Mouse (Mus musculus): ENCODE results near the gene Clspn. TPM values are rescaled to one million over a fixed set of nuclear protein-coding genes. Genes with fewer than 3 reads are reported as not detected.

Clspn gene
- total RNA-seq, 2 experiments from 2014 or later: 0.79 to 1.1 TPM

GRCm38 (mm10) chr4:126553105-126553504, 3.6 kb upstream of the Clspn start:
- intact Hi-C loops (cut with DNase I): loop anchor here (10.0 kb wide), 2 partner anchors 292 to 762 kb away; partner anchors contain the start of gene Gja4
- DNase-seq (ENCODE audit: low spot score in 2 of 2): peak; percentile 18 to 49

GRCm38 (mm10) chr4:126553685-126554084, 3.0 kb upstream of the Clspn start:
- intact Hi-C loops (cut with DNase I): loop anchor here (10.0 kb wide), 2 partner anchors 291 to 761 kb away; partner anchors contain the start of gene Gja4
- DNase-seq (ENCODE audit: low spot score in 2 of 2): no peak

GRCm38 (mm10) chr4:126554462-126554861, 2.3 kb upstream of the Clspn start:
- intact Hi-C loops (cut with DNase I): loop anchor here (10.0 kb wide), 2 partner anchors 290 to 760 kb away; partner anchors contain the start of gene Gja4

GRCm38 (mm10) chr4:126563798-126564197, 7.1 kb downstream of the Clspn start:
- no peak for DNase-seq (ENCODE audit: low spot score in 2 of 2)
- intact Hi-C loops (cut with DNase I): no loop called here

More at GRCm38 (mm10) chr4:126554462-126554861, 2.3 kb upstream of the Clspn start:
- no peak for DNase-seq (ENCODE audit: low spot score in 2 of 2)

GRCm38 (mm10) chr4:126567243-126567642, 10.5 kb downstream of the Clspn start:
- intact Hi-C loops (cut with DNase I): no loop called here
- no peak for DNase-seq (ENCODE audit: low spot score in 2 of 2)

GRCm38 (mm10) chr4:126569783-126570182, 13.0 kb downstream of the Clspn start:
- DNase-seq (ENCODE audit: low spot score in 2 of 2): no peak
- intact Hi-C loops (cut with DNase I): no loop called here

GRCm38 (mm10) chr4:126576281-126576680, 19.5 kb downstream of the Clspn start:
- DNase-seq (ENCODE audit: low spot score in 2 of 2): peak in 1 of 2 experiments; percentile 30
- intact Hi-C loops (cut with DNase I): no loop called here

- intact Hi-C loops (cut with DNase I): no loop called here
- DNase-seq (ENCODE audit: low spot score in 2 of 2): no peak
These were observed 21.2 kb downstream of the Clspn start for GRCm38 (mm10) chr4:126577920-126578319.

- intact Hi-C loops (cut with DNase I): no loop called here
These were observed 22.3 kb downstream of the Clspn start for GRCm38 (mm10) chr4:126579077-126579476.

GRCm38 (mm10) chr4:126585739-126586138, 29.0 kb downstream of the Clspn start:
- intact Hi-C loops (cut with DNase I): no loop called here
- DNase-seq (ENCODE audit: low spot score in 2 of 2): no peak

More at GRCm38 (mm10) chr4:126579077-126579476, 22.3 kb downstream of the Clspn start:
- DNase-seq (ENCODE audit: low spot score in 2 of 2): no peak

- DNase-seq (ENCODE audit: low spot score in 2 of 2): no peak
- intact Hi-C loops (cut with DNase I): no loop called here
These were observed 35.3 kb downstream of the Clspn start for GRCm38 (mm10) chr4:126592039-126592438.

- intact Hi-C loops (cut with DNase I): loop anchor here (1.0 to 10.0 kb wide), 2 partner anchors 141 to 245 kb away; no protein-coding TSS in a partner anchor
- peak; percentile 25 to 39 for DNase-seq (ENCODE audit: low spot score in 2 of 2)
These were observed 43.4 kb downstream of the Clspn start for GRCm38 (mm10) chr4:126599971-126600754.

GRCm38 (mm10) chr4:126601597-126602444, 45.1 kb downstream of the Clspn start:
- intact Hi-C loops (cut with DNase I): loop anchor here (1.0 to 10.0 kb wide), 2 partner anchors 134 to 243 kb away; partner anchors contain the start of gene Tfap2e
- peak in 1 of 2 experiments; percentile 11 for DNase-seq (ENCODE audit: low spot score in 2 of 2)

GRCm38 (mm10) chr4:126602445-126602762, 45.7 kb downstream of the Clspn start:
- DNase-seq (ENCODE audit: low spot score in 2 of 2): no peak
- intact Hi-C loops (cut with DNase I): loop anchor here (10.0 kb wide), 1 partner anchor 242 kb away; no protein-coding TSS in a partner anchor

GRCm38 (mm10) chr4:126604141-126604540, 47.4 kb downstream of the Clspn start:
- intact Hi-C loops (cut with DNase I): loop anchor here (10.0 kb wide), 1 partner anchor 241 kb away; no protein-coding TSS in a partner anchor
- DNase-seq (ENCODE audit: low spot score in 2 of 2): no peak

GRCm38 (mm10) chr4:126605751-126606150, 49.0 kb downstream of the Clspn start:
- intact Hi-C loops (cut with DNase I): loop anchor here (10.0 kb wide), 1 partner anchor 239 kb away; no protein-coding TSS in a partner anchor
- DNase-seq (ENCODE audit: low spot score in 2 of 2): no peak

GRCm38 (mm10) chr4:126609606-126610181, 53.0 kb downstream of the Clspn start, which contains the start of gene 5730409E04Rik:
Gene 5730409E04Rik (plus strand): TSS chr4:126609818.
- intact Hi-C loops (cut with DNase I): loop anchor here (10.0 kb wide), 1 partner anchor 235 kb away; no protein-coding TSS in a partner anchor
- DNase-seq (ENCODE audit: low spot score in 2 of 2): peak; percentile 84 to 88

- intact Hi-C loops (cut with DNase I): no loop called here
- DNase-seq (ENCODE audit: low spot score in 2 of 2): peak; percentile 7 to 14
These were observed 55.3 kb downstream of the Clspn start for GRCm38 (mm10) chr4:126611991-126612390.

GRCm38 (mm10) chr4:126616312-126616711, 59.6 kb downstream of the Clspn start:
- DNase-seq (ENCODE audit: low spot score in 2 of 2): no peak
- intact Hi-C loops (cut with DNase I): no loop called here

Measured in left cerebral cortex, postnatal 36 days (tissue).